Mouse (Mus musculus): ENCODE measurements around the gene Cct7. TPM values are rescaled to one million over a fixed set of nuclear protein-coding genes. Genes with fewer than 3 reads are reported as not detected.

Gene Cct7
- polyA plus RNA-seq, 2 experiments: 247 to 417 TPM

DNA sequence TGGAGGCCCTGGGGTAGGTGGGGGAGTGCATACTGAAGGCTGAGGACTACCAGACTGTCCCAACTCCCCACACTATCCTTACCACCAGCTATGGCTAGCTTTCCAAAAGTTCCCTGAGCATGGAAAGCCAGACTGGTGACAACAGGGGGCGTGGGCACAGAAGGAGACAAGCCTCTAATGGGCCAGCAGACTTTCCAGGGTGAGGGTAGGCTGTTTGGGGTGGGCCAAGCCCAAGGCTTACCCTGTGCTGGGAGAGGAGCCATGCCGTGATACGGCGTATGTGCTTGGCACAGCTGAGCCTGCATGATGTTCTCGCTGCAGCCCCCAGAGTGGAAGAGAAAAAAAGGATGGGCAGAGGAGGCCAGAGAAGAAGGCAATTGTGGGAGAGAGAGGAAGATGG is 28.7 kb downstream of the Cct7 start:
- H3K4me2 ChIP-seq (replicated peaks; ENCODE audit: low read depth, low read length, severe bottlenecking): no peak overlapping the region
- H3K4me1 ChIP-seq (ENCODE audit: control insufficient read depth, insufficient read depth, low read length): peaks cover 4% of the 10 kb centered on the region; the same call in 1 of the 2 replicates
- H3K9ac ChIP-seq (ENCODE audit: low read depth, low read length, severe bottlenecking): no peak overlapping the region
- H3K36me3 ChIP-seq (ENCODE audit: control insufficient read depth, insufficient read depth, low read length): no peaks in the 10 kb centered on the region
- no peaks in the 10 kb centered on the region for H3K9me3 ChIP-seq (ENCODE audit: control insufficient read depth, low read length)
- 81% methylated on average over 5 of the region's 5 CpGs for WGBS
- peaks cover 20% of the 10 kb centered on the region for H3K27me3 ChIP-seq (ENCODE audit: control insufficient read depth, insufficient read depth, low read length)
- H3K4me3 ChIP-seq (replicated peaks; ENCODE audit: low read length): no peak overlapping the region
- TF ChIP-seq POLR2A (IDR thresholded peaks at IDR 0.05; ENCODE audit: borderline replicate concordance, extremely low read depth, insufficient read depth, insufficient read length): no peak
- no peak overlapping the region for H3K27ac ChIP-seq (replicated peaks; ENCODE audit: low read depth, low read length)
- DNase-seq (ENCODE audit: low spot score): no peak
- ATAC-seq (ENCODE audit: low FRiP score, low read depth): no peak

DNA sequence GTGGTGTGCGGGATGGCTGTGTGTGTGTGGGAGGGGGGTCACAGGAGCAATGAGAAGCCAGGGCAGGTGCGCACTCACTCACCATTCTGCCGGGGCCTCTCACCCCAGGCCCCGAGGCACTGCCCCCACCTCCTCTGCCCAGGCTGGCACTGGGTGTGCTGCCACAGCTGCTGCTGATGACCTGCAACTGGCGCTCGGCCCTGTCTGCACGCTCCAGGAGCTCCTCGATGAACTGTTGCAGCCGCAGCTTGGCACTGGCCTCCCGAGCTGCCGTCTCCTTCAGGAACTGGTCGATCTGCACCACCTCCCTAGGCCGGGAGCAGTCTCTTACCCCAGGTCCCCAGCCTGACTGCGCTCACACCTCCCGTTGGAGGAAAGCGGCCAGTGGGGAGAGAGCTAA is 29.4 kb downstream of the Cct7 start:
- Histone ChIP-seq H3K27me3 (ENCODE audit: control insufficient read depth, insufficient read depth, low read length) (peaks cover 27% of the 10 kb centered on the region), H3K4me1 (ENCODE audit: control insufficient read depth, insufficient read depth, low read length) (peaks cover 4% of the 10 kb centered on the region; the same call in 1 of the 2 replicates)
- WGBS: 79% methylated on average over 16 of the region's 16 CpGs

DNA sequence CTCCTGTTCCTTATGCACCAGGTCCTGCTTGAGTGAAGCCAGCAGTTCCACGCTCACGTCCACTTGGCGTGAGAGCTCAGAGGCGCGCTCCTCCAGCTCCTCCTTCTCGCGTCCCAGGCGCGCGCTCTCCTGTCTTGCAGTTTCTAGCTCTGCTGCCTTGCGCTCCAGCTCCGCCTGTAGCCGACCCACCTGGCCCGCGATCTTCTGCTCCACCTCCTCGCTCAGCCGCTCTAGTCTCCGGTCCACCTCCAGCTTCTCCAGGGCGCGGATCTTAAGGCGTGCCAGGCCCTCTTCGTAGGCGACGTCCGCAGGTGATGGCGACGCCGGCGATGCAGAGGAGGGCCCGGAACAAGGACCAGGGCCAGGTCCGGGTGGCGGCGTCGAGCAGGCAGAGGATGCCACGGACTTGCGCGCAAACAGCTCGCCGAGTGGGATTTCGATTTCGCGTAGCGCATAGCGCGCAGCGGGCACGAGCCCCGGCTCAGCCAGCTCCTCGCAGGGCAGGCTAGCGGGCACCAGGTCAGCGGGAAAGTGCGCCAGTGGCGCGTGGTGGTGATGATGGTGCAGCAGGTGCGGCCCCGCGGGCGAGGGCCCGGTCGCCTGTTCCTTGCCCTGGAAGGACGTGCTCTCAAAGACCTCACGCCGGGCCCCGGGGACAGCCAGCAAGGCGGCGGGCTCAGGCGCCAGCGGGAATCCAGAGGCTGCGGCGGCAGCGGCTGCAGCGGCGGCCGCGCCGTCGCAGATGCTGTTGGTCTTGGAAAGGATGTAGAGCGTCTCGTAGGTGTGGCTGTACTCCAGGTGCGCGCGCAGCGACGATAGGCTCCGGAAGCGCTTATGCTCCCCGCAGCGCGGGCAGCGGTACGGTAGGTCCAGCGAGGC is 32.8 kb downstream of the Cct7 start:
- Histone ChIP-seq H3K4me1 (ENCODE audit: control insufficient read depth, insufficient read depth, low read length) (peaks cover 4% of the 10 kb centered on the region; the same call in 1 of the 2 replicates), H3K4me2 (replicated peaks; ENCODE audit: low read depth, low read length, severe bottlenecking) (peak overlapping the region; percentile 53), H3K27ac (replicated peaks; ENCODE audit: low read depth, low read length) (no peak overlapping the region), H3K9ac (ENCODE audit: low read depth, low read length, severe bottlenecking) (no peak overlapping the region), H3K9me3 (ENCODE audit: control insufficient read depth, low read length) (no peaks in the 10 kb centered on the region), H3K4me3 (replicated peaks; ENCODE audit: low read length) (peak overlapping the region; percentile 35), H3K27me3 (ENCODE audit: control insufficient read depth, insufficient read depth, low read length) (peaks cover 31% of the 10 kb centered on the region), H3K36me3 (ENCODE audit: control insufficient read depth, insufficient read depth, low read length) (no peaks in the 10 kb centered on the region)
- no peak for TF ChIP-seq POLR2A (IDR thresholded peaks at IDR 0.05; ENCODE audit: borderline replicate concordance, extremely low read depth, insufficient read depth, insufficient read length)
- DNase-seq (ENCODE audit: low spot score): no peak
- ATAC-seq (ENCODE audit: low FRiP score, low read depth): no peak
- WGBS: 4% methylated on average over 67 of the region's 92 CpGs

More for the DNA sequence above, 29.4 kb downstream of the Cct7 start:
- Histone ChIP-seq H3K27ac (replicated peaks; ENCODE audit: low read depth, low read length) (no peak overlapping the region), H3K36me3 (ENCODE audit: control insufficient read depth, insufficient read depth, low read length) (no peaks in the 10 kb centered on the region), H3K4me3 (replicated peaks; ENCODE audit: low read length) (no peak overlapping the region), H3K9me3 (ENCODE audit: control insufficient read depth, low read length) (no peaks in the 10 kb centered on the region), H3K4me2 (replicated peaks; ENCODE audit: low read depth, low read length, severe bottlenecking) (no peak overlapping the region), H3K9ac (ENCODE audit: low read depth, low read length, severe bottlenecking) (no peak overlapping the region)
- ATAC-seq (ENCODE audit: low FRiP score, low read depth) (no peak), DNase-seq (ENCODE audit: low spot score) (no peak)
- no peak for TF ChIP-seq POLR2A (IDR thresholded peaks at IDR 0.05; ENCODE audit: borderline replicate concordance, extremely low read depth, insufficient read depth, insufficient read length)

DNA sequence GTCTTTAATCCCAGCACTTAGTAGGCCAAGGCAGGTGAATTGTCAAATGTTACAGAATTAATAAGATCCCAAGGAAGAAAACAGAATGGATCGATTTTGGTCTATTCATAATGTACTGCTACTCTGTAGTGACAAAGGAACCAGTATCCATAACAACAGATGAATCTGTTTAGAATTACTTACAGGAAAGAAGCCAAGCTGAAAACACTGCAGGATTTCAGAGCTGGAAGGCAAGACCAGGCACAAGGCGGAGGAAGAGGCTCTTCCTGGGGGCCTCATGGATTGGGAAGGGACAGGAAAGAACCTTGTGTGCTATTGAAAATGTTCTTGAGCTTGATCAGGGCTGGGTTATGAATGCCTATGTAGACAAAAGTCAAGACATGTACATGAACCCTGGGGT is 34.4 kb downstream of the Cct7 start:
- peaks cover 4% of the 10 kb centered on the region for H3K4me1 ChIP-seq (ENCODE audit: control insufficient read depth, insufficient read depth, low read length)
- ATAC-seq (ENCODE audit: low FRiP score, low read depth) (no peak), DNase-seq (ENCODE audit: low spot score) (peak; percentile 12)
- no peaks in the 10 kb centered on the region for H3K36me3 ChIP-seq (ENCODE audit: control insufficient read depth, insufficient read depth, low read length)
- H3K27ac ChIP-seq (replicated peaks; ENCODE audit: low read depth, low read length): no peak overlapping the region
- H3K27me3 ChIP-seq (ENCODE audit: control insufficient read depth, insufficient read depth, low read length): peaks cover 31% of the 10 kb centered on the region
- H3K9me3 ChIP-seq (ENCODE audit: control insufficient read depth, low read length): no peaks in the 10 kb centered on the region
- H3K4me2 ChIP-seq (replicated peaks; ENCODE audit: low read depth, low read length, severe bottlenecking): no peak overlapping the region
- 70% methylated on average over 2 of the region's 2 CpGs for WGBS
- no peak overlapping the region for H3K4me3 ChIP-seq (replicated peaks; ENCODE audit: low read length)
- TF ChIP-seq POLR2A (IDR thresholded peaks at IDR 0.05; ENCODE audit: borderline replicate concordance, extremely low read depth, insufficient read depth, insufficient read length): no peak
- no peak overlapping the region for H3K9ac ChIP-seq (ENCODE audit: low read depth, low read length, severe bottlenecking)

DNA sequence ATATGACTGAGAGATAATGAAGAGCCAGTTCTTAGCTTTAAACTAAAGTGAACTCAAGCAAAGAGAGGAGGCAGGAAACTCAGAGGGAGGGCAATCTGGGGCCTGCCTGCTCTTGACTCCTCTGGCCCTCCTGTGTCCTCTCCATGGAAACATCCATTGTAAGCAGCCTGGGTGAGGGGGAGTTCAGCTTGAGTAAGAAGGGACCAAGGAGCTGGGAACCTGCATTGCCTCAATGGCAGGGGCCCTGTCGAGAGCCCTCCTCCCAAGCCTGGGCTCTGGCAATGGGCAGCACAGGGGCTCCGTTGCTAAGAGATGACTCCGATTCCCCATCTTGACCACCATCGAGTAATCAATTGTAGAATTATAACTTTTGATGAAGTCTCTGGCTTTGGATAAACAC is 37.2 kb downstream of the Cct7 start:
- TF ChIP-seq POLR2A (IDR thresholded peaks at IDR 0.05; ENCODE audit: borderline replicate concordance, extremely low read depth, insufficient read depth, insufficient read length): no peak
- H3K27me3 ChIP-seq (ENCODE audit: control insufficient read depth, insufficient read depth, low read length): peaks cover 26% of the 10 kb centered on the region
- DNase-seq (ENCODE audit: low spot score): no peak
- H3K4me2 ChIP-seq (replicated peaks; ENCODE audit: low read depth, low read length, severe bottlenecking): no peak overlapping the region
- no peak for ATAC-seq (ENCODE audit: low FRiP score, low read depth)
- H3K4me3 ChIP-seq (replicated peaks; ENCODE audit: low read length): no peak overlapping the region
- WGBS: 80% methylated on average over 4 of the region's 4 CpGs
- no peaks in the 10 kb centered on the region for H3K36me3 ChIP-seq (ENCODE audit: control insufficient read depth, insufficient read depth, low read length)
- peaks cover 4% of the 10 kb centered on the region for H3K4me1 ChIP-seq (ENCODE audit: control insufficient read depth, insufficient read depth, low read length)
- H3K9me3 ChIP-seq (ENCODE audit: control insufficient read depth, low read length): no peaks in the 10 kb centered on the region
- no peak overlapping the region for H3K27ac ChIP-seq (replicated peaks; ENCODE audit: low read depth, low read length)
- H3K9ac ChIP-seq (ENCODE audit: low read depth, low read length, severe bottlenecking): no peak overlapping the region

Measured in limb, embryonic 14.5 days (tissue).